Mouse (Mus musculus): ENCODE data around the gene Zfp784.

- TF ChIP-seq CTCF (IDR thresholded peaks at IDR 0.05; ENCODE audit: low read depth) (no peak), EP300 (optimal IDR thresholded peaks at IDR 0.05) (no peak)
These were observed 21.3 kb downstream of the Zfp784 start for GRCm38 (mm10) chr7:5016920-5017319.
